Comparison of ENCODE assay signal across 25 mouse cellular contexts in the genomic region with DNA sequence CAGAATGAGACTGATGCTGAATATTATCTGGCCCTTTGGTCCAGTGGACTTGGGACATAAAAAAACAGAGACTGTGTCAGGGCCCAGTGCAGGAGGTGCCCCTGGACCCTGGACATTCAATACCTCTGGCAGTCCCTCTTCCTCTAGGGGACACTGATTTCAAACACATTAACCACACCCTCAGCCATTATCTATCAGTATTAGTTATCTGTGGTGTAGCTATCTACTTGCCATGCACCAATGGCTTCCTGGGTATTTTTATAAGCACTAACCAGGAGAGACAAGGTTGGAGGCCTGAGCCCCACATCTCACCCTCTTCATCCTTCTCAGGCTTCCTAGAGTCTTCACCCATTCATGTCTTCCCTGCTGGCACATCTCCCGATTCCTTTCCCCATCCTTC. TPM values are rescaled to one million over a fixed set of nuclear protein-coding genes. Genes with fewer than 3 reads are reported as not detected.
DNase-seq lines count a peak whose midpoint lies in the region; ATAC-seq and TF ChIP-seq lines count a peak whose summit lies in the region.
"Had no signal": no experiment of that assay in that cellular context is flagged by ENCODE, and none has a peak within 500 bp of the region (broad histone marks: within the 10 kb centered on the region; RNA-seq: fewer than 3 reads in every experiment).

No protein-coding gene starts in this region.

- TF ChIP-seq POLR2A in cortical plate, adult 2 months (IDR thresholded peaks at IDR 0.05; ENCODE audit: extremely low read depth, insufficient read depth, low read length) = no peak

- H3K4me3 ChIP-seq in forebrain, postnatal 0 days (ENCODE audit: low read depth, low read length) = 0 out of 2 replicates have a peak overlapping the region, but pooled peaks have one; percentile 1
- no peak overlapping the region for H3K4me3 ChIP-seq in forebrain, embryonic 10.5 days
- peak overlapping the region; percentile 100 for H3K4me3 ChIP-seq in cortical plate, adult 2 months (ENCODE audit: insufficient read depth, low read length)
- H3K4me3 ChIP-seq: heart, adult 2 months; heart, embryonic 10.5 days; heart, embryonic 13.5 days had no signal

- intact Hi-C loops in left cerebral cortex, postnatal 25 days (cut with DNase I) = loop anchor here (5.0 kb wide), 1 partner anchor 127 kb away; no protein-coding TSS in a partner anchor
- intact Hi-C loops in left cerebral cortex, postnatal 4 days (cut with DNase I) = loop anchor here (10.0 kb wide), 2 partner anchors 64 to 384 kb away; a partner anchor contains a TSS

- H3K36me3 ChIP-seq in forebrain, postnatal 0 days (ENCODE audit: insufficient read depth) = no peaks in the 10 kb centered on the region
- no peaks in the 10 kb centered on the region for H3K36me3 ChIP-seq in forebrain, embryonic 10.5 days (replicated peaks)
- H3K36me3 ChIP-seq: heart, embryonic 10.5 days; heart, embryonic 13.5 days had no signal

- DNase-seq in forebrain, postnatal 0 days = no peak
- no peak for DNase-seq in forebrain, embryonic 10.5 days (ENCODE audit: extremely low spot score, low spot score)
- peak; percentile 12 to 31 for DNase-seq in left cerebral cortex, postnatal 25 days (ENCODE audit: low spot score in 2 of 2)
- no peak for DNase-seq in left cerebral cortex, postnatal 4 days
- no peak for DNase-seq in lung, postnatal 14 days
- DNase-seq: adrenal gland, adult 2 months; adrenal gland, postnatal 14 days; cerebellum, adult 11 months; cerebellum, adult 2 months; cerebellum, adult 9-11 months; cerebellum, postnatal 25 days; gastrocnemius, postnatal 10 days; gastrocnemius, postnatal 36 days; heart, adult 2 months; heart, postnatal 14 days; heart, postnatal 4 days had no signal

- peaks cover 10% of the 10 kb centered on the region; the same call in 1 of the 2 replicates for H3K4me1 ChIP-seq in forebrain, postnatal 0 days (ENCODE audit: insufficient read depth)
- peaks cover 30% of the 10 kb centered on the region for H3K4me1 ChIP-seq in forebrain, embryonic 10.5 days
- peaks cover 6% of the 10 kb centered on the region for H3K4me1 ChIP-seq in cortical plate, adult 2 months (ENCODE audit: control insufficient read depth, insufficient read depth, low read length)

- no peak for TF ChIP-seq CTCF in forebrain, postnatal 0 days (IDR thresholded peaks at IDR 0.05; ENCODE audit: low read depth)
- no peak for TF ChIP-seq CTCF in cortical plate, adult 2 months (IDR thresholded peaks at IDR 0.05; ENCODE audit: extremely low read depth, insufficient read depth, low read length)

- H3K27me3 ChIP-seq in forebrain, postnatal 0 days (ENCODE audit: insufficient read depth, low read length) = peaks cover 17% of the 10 kb centered on the region
- peaks cover 100% of the 10 kb centered on the region for H3K27me3 ChIP-seq in forebrain, embryonic 10.5 days (ENCODE audit: poor library complexity, severe bottlenecking)

- no peak overlapping the region for H3K9ac ChIP-seq in forebrain, postnatal 0 days
- H3K9ac ChIP-seq: heart, embryonic 13.5 days; hindbrain, embryonic 14.5 days had no signal

- ATAC-seq in forebrain, postnatal 0 days = no peak
- ATAC-seq: forebrain, embryonic 14.5 days; hindbrain, postnatal 0 days; inflammation-experienced regulatory T-cells, adult 6 months had no signal

- H3K9me3 ChIP-seq in forebrain, postnatal 0 days (ENCODE audit: low read length) = no peaks in the 10 kb centered on the region
- H3K9me3 ChIP-seq in forebrain, embryonic 10.5 days = no peaks in the 10 kb centered on the region
- H3K9me3 ChIP-seq: heart, embryonic 10.5 days; heart, embryonic 13.5 days had no signal

- 56% methylated on average over 1 of the region's 1 CpGs for WGBS in forebrain, postnatal 0 days
- WGBS in forebrain, embryonic 10.5 days = 55% methylated on average over 1 of the region's 1 CpGs

- peak overlapping the region; percentile 95; the same call in 1 of the 2 replicates for H3K4me2 ChIP-seq in forebrain, postnatal 0 days (ENCODE audit: low read depth)
- H3K4me2 ChIP-seq: heart, embryonic 13.5 days; hindbrain, embryonic 14.5 days had no signal

- H3K27ac ChIP-seq in forebrain, postnatal 0 days (ENCODE audit: low read depth, low read length) = no peak overlapping the region
- H3K27ac ChIP-seq in forebrain, embryonic 10.5 days = no peak overlapping the region
- H3K27ac ChIP-seq in cortical plate, adult 2 months (ENCODE audit: insufficient read depth, low read length) = peak overlapping the region; percentile 72
- H3K27ac ChIP-seq: heart, adult 2 months; heart, embryonic 10.5 days; heart, embryonic 13.5 days; hindbrain, embryonic 14.5 days; hindbrain, postnatal 0 days had no signal

RNA-seq across cellular contexts. Expression of a gene that starts 2.3 kb away (rescaled TPM):
- total RNA-seq in forebrain, postnatal 0 days (2014; rRNA removed) = 76.2 and 112 TPM in 2 replicates
- polyA plus RNA-seq in forebrain, postnatal 0 days (2015; fragmentation: Nextera tagmentation; extraction: Ambion mirVana) = 152 and 176 TPM in 2 replicates
- polyA plus RNA-seq in forebrain, embryonic 10.5 days (2016; fragmentation: Nextera tagmentation; extraction: Ambion mirVana) = 1.7 and 1.8 TPM in 2 replicates
- 1,000 to 10,000 TPM; 2,274 to 2,374 TPM for total RNA-seq in left cerebral cortex, postnatal 25 days (2021)
- 100 to 1,000 TPM; 616 to 622 TPM for total RNA-seq in left cerebral cortex, postnatal 4 days (2021)
- polyA plus RNA-seq in cortical plate, adult 2 months (2012; rRNA removed) = 2,488 and 2,563 TPM in 2 replicates

RNA-seq across cellular contexts. Expression of a gene that starts 5.1 kb away (rescaled TPM):
- total RNA-seq in forebrain, postnatal 0 days (2014; rRNA removed) = 9.2 and 13.8 TPM in 2 replicates
- 8.9 and 13.7 TPM in 2 replicates for polyA plus RNA-seq in forebrain, postnatal 0 days (2015; fragmentation: Nextera tagmentation; extraction: Ambion mirVana)
- polyA plus RNA-seq in forebrain, embryonic 10.5 days (2016; fragmentation: Nextera tagmentation; extraction: Ambion mirVana) = 5.6 and 6.5 TPM in 2 replicates
- 10 to 100 TPM; 20.3 to 24.2 TPM for total RNA-seq in left cerebral cortex, postnatal 25 days (2021)
- total RNA-seq in left cerebral cortex, postnatal 4 days (2021) = 10 to 100 TPM; 10.5 to 11.1 TPM
- 22.2 and 24.2 TPM in 2 replicates for polyA plus RNA-seq in cortical plate, adult 2 months (2012; rRNA removed)

RNA-seq across cellular contexts. Expression of a gene that starts 11.4 kb away (rescaled TPM):
- 2.4 and 2.5 TPM in 2 replicates for total RNA-seq in forebrain, postnatal 0 days (2014; rRNA removed)
- 1.2 and 1.3 TPM in 2 replicates for polyA plus RNA-seq in forebrain, postnatal 0 days (2015; fragmentation: Nextera tagmentation; extraction: Ambion mirVana)
- 0.29 and 0.47 TPM in 2 replicates for polyA plus RNA-seq in forebrain, embryonic 10.5 days (2016; fragmentation: Nextera tagmentation; extraction: Ambion mirVana)
- total RNA-seq in left cerebral cortex, postnatal 25 days (2021) = 1 to 10 TPM; 3.5 to 4.4 TPM
- 1 to 10 TPM; 3.4 TPM for total RNA-seq in left cerebral cortex, postnatal 4 days (2021)
- 6.6 and 7.6 TPM in 2 replicates for polyA plus RNA-seq in cortical plate, adult 2 months (2012; rRNA removed)
- polyA plus RNA-seq: embryonic facial prominence, embryonic 11.5 days; forebrain, embryonic 14.5 days had no signal

RNA-seq across cellular contexts. Expression of a gene that starts 22.6 kb away (rescaled TPM):
- 29.0 and 144 TPM in 2 replicates for total RNA-seq in forebrain, postnatal 0 days (2014; rRNA removed)
- polyA plus RNA-seq in forebrain, postnatal 0 days (2015; fragmentation: Nextera tagmentation; extraction: Ambion mirVana) = 36.3 and 37.3 TPM in 2 replicates
- polyA plus RNA-seq in forebrain, embryonic 10.5 days (2016; fragmentation: Nextera tagmentation; extraction: Ambion mirVana) = 26.9 and 27.0 TPM in 2 replicates
- 10 to 100 TPM; 20.2 to 21.6 TPM for total RNA-seq in left cerebral cortex, postnatal 25 days (2021)
- total RNA-seq in left cerebral cortex, postnatal 4 days (2021) = 10 to 100 TPM; 30.8 to 30.9 TPM
- 35.1 and 36.6 TPM in 2 replicates for polyA plus RNA-seq in cortical plate, adult 2 months (2012; rRNA removed)
- total RNA-seq: granulocyte monocyte progenitor cell, adult 5-6 weeks had no signal

Comparison
In these comparisons a context has a peak if more than half of its experiments do, and no peak if none do; other contexts are left out.
1. DNase-seq: peak in left cerebral cortex, postnatal 25 days (2 of 2); none in forebrain, postnatal 0 days (single experiment), forebrain, embryonic 10.5 days (single experiment), left cerebral cortex, postnatal 4 days (single experiment) and lung, postnatal 14 days (single experiment).